ENCODE assay signal across 13 mouse cellular contexts in the genomic region with DNA sequence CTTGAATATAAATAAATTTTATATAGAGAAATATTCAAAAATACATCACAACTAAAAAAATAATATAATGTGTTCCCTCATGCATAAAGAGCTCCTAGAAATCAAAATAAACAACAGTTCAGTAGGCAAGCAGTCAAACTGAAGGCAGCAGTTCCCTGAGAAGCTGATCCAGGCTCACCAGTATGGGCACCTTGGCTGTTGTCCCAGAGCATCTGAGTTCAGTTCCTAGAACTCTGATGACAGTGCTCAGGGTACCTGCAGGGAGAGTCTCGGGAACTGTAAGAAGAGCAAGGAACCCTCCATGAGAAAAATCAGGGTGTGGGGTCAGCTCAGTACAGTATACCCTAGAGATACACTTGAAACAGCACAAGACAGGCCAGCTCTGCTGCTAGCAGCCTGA.
"Had no signal": no experiment of that assay in that cellular context is flagged by ENCODE, and none has a peak within 500 bp of the region (broad histone marks: within the 10 kb centered on the region; RNA-seq: fewer than 3 reads in every experiment).

No protein-coding gene starts in this region.

- DNase-seq: kidney, adult 2 months; kidney, postnatal 14 days; liver; liver, embryonic 13.5 days; liver, postnatal 0 days; right cerebral cortex, postnatal 25 days; thymus, adult 18-20 months; thymus, postnatal 14 days had no signal

- H3K27ac ChIP-seq: kidney, embryonic 15.5 days; left cerebral cortex, adult 2 months; limb, embryonic 12.5 days; liver, embryonic 13.5 days; lung, embryonic 15.5 days; midbrain, embryonic 13.5 days had no signal

- ATAC-seq: liver, postnatal 0 days; midbrain, embryonic 13.5 days had no signal

- H3K4me3 ChIP-seq: kidney, embryonic 15.5 days; left cerebral cortex, adult 2 months; limb, embryonic 12.5 days; liver, embryonic 13.5 days; lung, embryonic 15.5 days; midbrain, embryonic 13.5 days had no signal
